Comparison of ENCODE assay signal across 8 mouse cellular contexts in genomic region chr19:22138590-22139421, GRCm38 (mm10). TPM values are rescaled to one million over a fixed set of nuclear protein-coding genes. Genes with fewer than 3 reads are reported as not detected.
A peak's percentile ranks its signal among the peaks of the same experiment; 100 is the strongest.
DNase-seq lines count a peak whose midpoint lies in the region; ATAC-seq and TF ChIP-seq lines count a peak whose summit lies in the region.

Gene Trpm3, plus strand, starts transcription at chr19:22139046.

- TF ChIP-seq EP300 in stomach, postnatal 0 days (optimal IDR thresholded peaks at IDR 0.05): no peak

- peak within 1 kb of the TSS; percentile 26; the same call in 1 of the 2 replicates for H3K27ac ChIP-seq in midbrain, embryonic 14.5 days (replicated peaks; ENCODE audit: low read depth, low read length)
- H3K27ac ChIP-seq in stomach, postnatal 0 days (replicated peaks): no peak within 1 kb of the TSS

- under 1% methylated on average over 39 of the region's 39 CpGs for WGBS in midbrain, embryonic 14.5 days
- under 1% methylated on average over 39 of the region's 39 CpGs for WGBS in stomach, postnatal 0 days

- H3K9ac ChIP-seq in midbrain, embryonic 14.5 days (replicated peaks; ENCODE audit: low read length): peak within 1 kb of the TSS; percentile 46
- H3K9ac ChIP-seq in stomach, postnatal 0 days (ENCODE audit: low read length): no peak within 1 kb of the TSS

- peaks cover 4% of the 10 kb centered on the region; the same call in 1 of the 2 replicates for H3K4me1 ChIP-seq in midbrain, embryonic 14.5 days (ENCODE audit: control insufficient read depth, insufficient read depth, low read length)
- H3K4me1 ChIP-seq in stomach, postnatal 0 days (replicated peaks; ENCODE audit: control insufficient read depth, insufficient read depth): no peaks in the 10 kb centered on the region

- TF ChIP-seq CTCF in stomach, postnatal 0 days (IDR thresholded peaks at IDR 0.05; ENCODE audit: low read depth): peak; percentile 21

- peak; percentile 87 for DNase-seq in heart, adult 11 months
- DNase-seq in heart, adult 8-10 months (ENCODE audit: low spot score): no peak
- peak; percentile 76 to 83 for DNase-seq in cerebellum, postnatal 14 days
- peak; percentile 19 to 45 for DNase-seq in frontal cortex, postnatal 25 days (ENCODE audit: low spot score in 2 of 2)
- peak; percentile 23 for DNase-seq in induced T-regulatory cell, adult 2 months (ENCODE audit: low read depth)
- peak; percentile 69 to 71 for DNase-seq in left cerebral cortex, postnatal 25 days (ENCODE audit: low spot score in 2 of 2)
- peak; percentile 89 for DNase-seq in midbrain, embryonic 14.5 days
- DNase-seq in stomach, postnatal 0 days (ENCODE audit: low spot score): peak; percentile 64

- peak; percentile 90 for ATAC-seq in midbrain, embryonic 14.5 days (ENCODE audit: low FRiP score, low TSS enrichment)
- ATAC-seq in stomach, postnatal 0 days (ENCODE audit: low FRiP score, low TSS enrichment): no peak

- H3K4me2 ChIP-seq in midbrain, embryonic 14.5 days (ENCODE audit: low read length): peak within 1 kb of the TSS; percentile 89
- no peak within 1 kb of the TSS; the same call in 1 of the 2 replicates for H3K4me2 ChIP-seq in stomach, postnatal 0 days (replicated peaks; ENCODE audit: low read depth)

- no peaks in the 10 kb centered on the region for H3K27me3 ChIP-seq in midbrain, embryonic 14.5 days (ENCODE audit: control insufficient read depth, insufficient read depth, low read length)
- no peaks in the 10 kb centered on the region for H3K27me3 ChIP-seq in stomach, postnatal 0 days (ENCODE audit: control insufficient read depth, insufficient read depth, low read length)

- intact Hi-C loops in left cerebral cortex, postnatal 25 days (cut with DNase I): loop anchor here (5.0 kb wide), 1 partner anchor 163 kb away; no protein-coding TSS in a partner anchor

- no peaks in the 10 kb centered on the region for H3K9me3 ChIP-seq in midbrain, embryonic 14.5 days (ENCODE audit: control insufficient read depth, low read length)
- no peaks in the 10 kb centered on the region for H3K9me3 ChIP-seq in stomach, postnatal 0 days (ENCODE audit: control insufficient read depth, low read length)

- peak within 1 kb of the TSS; percentile 44 for H3K4me3 ChIP-seq in midbrain, embryonic 14.5 days (replicated peaks; ENCODE audit: low read depth, low read length)
- no peak within 1 kb of the TSS for H3K4me3 ChIP-seq in stomach, postnatal 0 days (ENCODE audit: low read depth, low read length)

- H3K36me3 ChIP-seq in midbrain, embryonic 14.5 days (ENCODE audit: control insufficient read depth, insufficient read depth, low read length): no peaks in the 10 kb centered on the region
- H3K36me3 ChIP-seq in stomach, postnatal 0 days (ENCODE audit: control insufficient read depth, insufficient read depth, low read length): no peaks in the 10 kb centered on the region

RNA-seq across cellular contexts. Expression of gene Trpm3, which starts in this region (rescaled TPM):
- total RNA-seq in heart, adult 8-10 months (2022): 1 to 10 TPM in 2 of 4 experiments, under 1 TPM in 2; 0.56 to 1.4 (median 0.88) TPM
- 10 to 100 TPM; 34.1 to 40.1 TPM for total RNA-seq in left cerebral cortex, postnatal 25 days (2021)
- 14.0 and 14.8 TPM in 2 replicates for polyA plus RNA-seq in midbrain, embryonic 14.5 days (2014; fragmentation: Nextera tagmentation; extraction: Ambion mirVana)
- 0.33 and 0.48 TPM in 2 replicates for polyA plus RNA-seq in stomach, postnatal 0 days (2015; fragmentation: Nextera tagmentation; extraction: Ambion mirVana)

Comparison
In these comparisons a context has a peak if more than half of its experiments do, and no peak if none do; other contexts are left out.
1. RNA of gene Trpm3 (total RNA-seq): 34.1 to 40.1 TPM in left cerebral cortex, postnatal 25 days; 0.56 to 1.4 TPM in heart, adult 8-10 months; every median in the first group is over 10 times any median in the second.
2. RNA of gene Trpm3 (polyA plus RNA-seq): 14.0 to 14.8 TPM in midbrain, embryonic 14.5 days; 0.33 to 0.48 TPM in stomach, postnatal 0 days; every median in the first group is over 10 times any median in the second.
3. Peak in DNase-seq in stomach, postnatal 0 days; RNA of the gene not detected or under 1 TPM.